Mouse (Mus musculus) midbrain, embryonic 11.5 days (tissue): ENCODE results near the gene Smtnl1. TPM values are rescaled to one million over a fixed set of nuclear protein-coding genes. Genes with fewer than 3 reads are reported as not detected.

ENCODE experiments used
- ATAC-seq: fragments of 200-750 bp; cut with Nextera tagmentation; 2 replicates; pipeline ENCODE4 v1.8.0; 2017; ENCODE audit warnings: moderate TSS enrichment, moderate library complexity; ENCODE audit not compliant: low FRiP score
- DNase-seq: peaks from one replicate; pipeline ENCODE4 v3.0.0; 2015; ENCODE audit warnings: low spot score; ENCODE audit errors: missing footprints
- H3K27ac ChIP-seq: fragments of 300-500 bp; sonication (generic); 2 replicates; pipeline ENCODE4 v1.5.1; 2014; ENCODE audit warnings: low read depth, low read length
- H3K27me3 ChIP-seq: fragments of 300-500 bp; sonication (generic); 2 replicates; pipeline ENCODE4 v1.6.1; 2014; ENCODE audit warnings: mild to moderate bottlenecking, low read length, moderate library complexity, mixed read lengths; ENCODE audit not compliant: control insufficient read depth, insufficient read depth
- H3K36me3 ChIP-seq: fragments of 300-500 bp; sonication (generic); 2 replicates; pipeline ENCODE4 v1.6.1; 2014; ENCODE audit warnings: mild to moderate bottlenecking, low read length, moderate library complexity, mixed read lengths; ENCODE audit not compliant: control insufficient read depth, insufficient read depth
- H3K4me1 ChIP-seq: fragments of 300-500 bp; sonication (generic); 2 replicates; pipeline ENCODE4 v1.6.1; 2014; ENCODE audit warnings: low read length; ENCODE audit not compliant: control insufficient read depth, insufficient read depth
- H3K4me2 ChIP-seq: fragments of 300-500 bp; sonication (generic); 2 replicates; pipeline ENCODE4 v1.6.1; 2014; ENCODE audit warnings: mild to moderate bottlenecking, moderate library complexity
- H3K4me3 ChIP-seq: fragments of 300-500 bp; sonication (generic); 2 replicates; pipeline ENCODE4 v1.5.1; 2014; ENCODE audit warnings: low read depth, low read length
- H3K9ac ChIP-seq: fragments of 300-500 bp; sonication (generic); 2 replicates; pipeline ENCODE4 v1.6.1; 2014; ENCODE audit warnings: low read length
- H3K9me3 ChIP-seq: fragments of 300-500 bp; sonication (generic); 2 replicates; pipeline ENCODE4 v1.6.1; 2016; ENCODE audit warnings: low read length; ENCODE audit not compliant: control insufficient read depth
- WGBS: fragments of 180-500 bp; shearing (Covaris S2); extraction: QIAGEN DNeasy Blood & Tissue Kit; methylation state at CpG from one replicate; pipeline ENCODE4 v1.1.7; 2014; 5-methylcytosine and 5-hydroxymethylcytosine counted together
- polyA plus RNA-seq: library from polyadenylated mRNA; unstranded; fragments of >200 nt; fragmentation: Nextera tagmentation; extraction: Ambion mirVana; gene quantifications from 2 replicates; pipeline ENCODE4 v1.2.1, GENCODE M21; 2014

The Smtnl1 gene
- polyA plus RNA-seq, 1 experiment from 2014 or later: not detected

DNA sequence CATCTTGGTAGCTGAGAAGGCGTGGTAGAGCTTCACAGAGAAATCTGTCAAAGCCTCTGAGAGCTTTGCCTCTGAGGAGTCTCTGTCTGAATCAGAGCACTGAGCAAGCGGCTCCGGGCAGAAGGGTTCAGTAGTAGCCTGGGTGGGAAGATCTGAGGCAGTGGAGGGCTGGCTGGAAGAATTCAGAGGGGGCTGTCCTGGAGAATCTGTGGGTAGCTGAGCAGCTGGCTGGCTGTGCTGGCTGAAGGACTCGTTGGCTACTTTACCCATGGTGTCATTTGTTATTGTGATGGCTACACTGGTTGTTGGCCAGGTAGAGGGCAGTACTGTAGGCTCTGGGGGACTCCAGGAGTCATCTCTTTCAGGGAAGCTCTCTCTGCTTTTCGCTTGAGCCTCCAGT is 49.3 kb downstream of the Smtnl1 start:
- ATAC-seq: no peak
- H3K27ac ChIP-seq: no peak overlapping the region
- no peak overlapping the region for H3K4me2 ChIP-seq
- H3K27me3 ChIP-seq: no peaks in the 10 kb centered on the region
- no peaks in the 10 kb centered on the region for H3K9me3 ChIP-seq
- WGBS: 91% methylated on average over 5 of the region's 5 CpGs
- H3K9ac ChIP-seq: no peak overlapping the region
- no peaks in the 10 kb centered on the region for H3K36me3 ChIP-seq
- peaks cover 9% of the 10 kb centered on the region for H3K4me1 ChIP-seq
- no peak for DNase-seq
- no peak overlapping the region for H3K4me3 ChIP-seq

DNA sequence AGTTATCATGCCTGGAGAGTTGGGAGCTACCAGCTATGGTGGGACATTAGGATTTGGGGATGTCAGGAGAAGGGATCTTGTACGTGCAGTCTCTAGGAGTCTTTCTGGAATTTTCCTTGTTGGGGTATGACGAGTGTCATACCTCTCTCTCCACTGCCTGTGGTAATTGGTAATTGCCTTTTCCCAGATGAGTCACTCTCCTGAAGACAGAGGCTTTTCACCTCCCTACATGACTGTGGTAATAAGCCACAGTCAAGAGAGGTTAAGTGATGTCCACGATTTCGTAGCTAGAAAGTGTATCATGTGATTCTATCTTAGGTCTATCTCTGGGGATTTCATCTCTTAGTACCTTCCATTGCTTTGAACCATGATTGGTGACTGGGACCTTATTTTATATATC is 50.0 kb downstream of the Smtnl1 start:
- no peak for DNase-seq
- 91% methylated on average over 4 of the region's 4 CpGs for WGBS

DNA sequence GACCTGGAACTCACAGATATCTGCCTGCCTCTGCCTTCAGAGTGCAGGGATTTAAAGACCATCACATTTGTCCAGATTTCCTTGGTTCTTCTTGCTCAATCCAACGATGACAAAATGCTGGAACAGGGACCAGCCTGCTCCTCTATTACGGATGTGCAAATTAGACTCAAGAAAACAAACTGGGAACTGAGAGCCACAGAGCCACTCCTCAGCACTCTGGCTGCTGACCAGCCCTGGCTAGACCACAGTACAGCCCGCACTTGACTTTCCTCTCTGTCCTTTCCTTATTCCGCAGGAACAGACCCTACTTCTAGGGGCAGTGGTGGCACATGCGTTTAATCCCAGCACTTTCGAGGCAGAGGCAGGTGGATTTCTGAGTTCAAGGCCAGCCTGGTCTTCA is 52.0 kb downstream of the Smtnl1 start:
- H3K4me3 ChIP-seq: no peak overlapping the region
- 80% methylated on average over 6 of the region's 6 CpGs for WGBS
- DNase-seq (no peak), ATAC-seq (no peak)
- no peaks in the 10 kb centered on the region for H3K9me3 ChIP-seq
- no peaks in the 10 kb centered on the region for H3K36me3 ChIP-seq
- no peaks in the 10 kb centered on the region for H3K27me3 ChIP-seq
- H3K9ac ChIP-seq: no peak overlapping the region
- peaks cover 9% of the 10 kb centered on the region for H3K4me1 ChIP-seq
- no peak overlapping the region for H3K27ac ChIP-seq
- H3K4me2 ChIP-seq: no peak overlapping the region

More for the DNA sequence above, 50.0 kb downstream of the Smtnl1 start:
- no peak overlapping the region for H3K9ac ChIP-seq
- H3K4me3 ChIP-seq: no peak overlapping the region
- no peaks in the 10 kb centered on the region for H3K9me3 ChIP-seq
- peaks cover 9% of the 10 kb centered on the region for H3K4me1 ChIP-seq
- H3K27me3 ChIP-seq: no peaks in the 10 kb centered on the region
- no peak overlapping the region for H3K4me2 ChIP-seq
- no peaks in the 10 kb centered on the region for H3K36me3 ChIP-seq
- no peak for ATAC-seq
- H3K27ac ChIP-seq: no peak overlapping the region

DNA sequence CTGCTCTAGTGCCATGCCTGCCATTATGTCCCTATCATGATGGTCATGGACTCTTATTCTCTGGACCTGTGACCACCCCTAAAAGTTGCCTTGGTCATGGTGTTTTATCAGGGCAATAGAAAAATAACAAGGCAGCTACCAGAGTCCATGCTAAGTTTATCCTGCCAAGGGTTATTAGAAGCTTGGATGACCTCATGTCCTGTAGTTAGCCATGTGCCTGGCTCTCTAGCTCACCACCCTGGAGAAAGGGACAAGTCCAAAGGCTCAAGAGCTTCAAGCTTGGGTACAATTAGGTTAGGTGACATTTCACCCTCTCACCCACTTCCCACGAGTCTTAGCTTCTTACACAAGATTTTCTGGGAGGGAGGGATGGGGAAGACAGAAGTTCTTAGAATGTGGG is 59.6 kb downstream of the Smtnl1 start:
- H3K9me3 ChIP-seq: no peaks in the 10 kb centered on the region

DNA sequence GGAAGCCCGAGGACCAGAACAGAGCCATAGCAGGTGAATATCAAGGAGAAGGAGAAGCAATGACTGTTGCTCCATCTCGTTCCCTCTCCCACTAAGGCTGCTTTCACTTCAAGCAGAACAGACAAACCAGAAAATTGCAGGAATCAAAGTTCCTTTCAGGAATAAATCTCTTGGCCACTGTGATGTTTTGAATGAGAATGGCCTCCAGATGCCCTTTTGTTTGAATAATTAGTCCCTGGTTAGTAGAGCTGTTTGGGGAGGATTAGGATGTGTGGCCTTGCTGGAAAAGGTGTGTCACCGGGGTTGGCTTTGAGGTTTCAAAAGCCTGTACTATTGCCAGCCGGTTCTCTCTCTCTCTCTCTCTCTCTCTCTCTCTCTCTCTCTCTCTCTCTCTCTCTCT is 60.2 kb downstream of the Smtnl1 start:
- Histone ChIP-seq H3K4me3 (no peak overlapping the region), H3K4me1 (no peaks in the 10 kb centered on the region), H3K27me3 (no peaks in the 10 kb centered on the region), H3K9ac (no peak overlapping the region), H3K9me3 (no peaks in the 10 kb centered on the region), H3K4me2 (no peak overlapping the region), H3K36me3 (no peaks in the 10 kb centered on the region), H3K27ac (no peak overlapping the region)
- ATAC-seq (no peak), DNase-seq (no peak)
- WGBS: 32% methylated on average over 4 of the region's 4 CpGs

More for the DNA sequence above, 59.6 kb downstream of the Smtnl1 start:
- ATAC-seq (no peak), DNase-seq (no peak)
- H3K36me3 ChIP-seq: no peaks in the 10 kb centered on the region
- H3K4me1 ChIP-seq: no peaks in the 10 kb centered on the region
- no peak overlapping the region for H3K4me3 ChIP-seq
- H3K9ac ChIP-seq: no peak overlapping the region
- H3K27me3 ChIP-seq: no peaks in the 10 kb centered on the region
- no peak overlapping the region for H3K27ac ChIP-seq
- 73% methylated on average over 1 of the region's 1 CpGs for WGBS
- H3K4me2 ChIP-seq: no peak overlapping the region

DNA sequence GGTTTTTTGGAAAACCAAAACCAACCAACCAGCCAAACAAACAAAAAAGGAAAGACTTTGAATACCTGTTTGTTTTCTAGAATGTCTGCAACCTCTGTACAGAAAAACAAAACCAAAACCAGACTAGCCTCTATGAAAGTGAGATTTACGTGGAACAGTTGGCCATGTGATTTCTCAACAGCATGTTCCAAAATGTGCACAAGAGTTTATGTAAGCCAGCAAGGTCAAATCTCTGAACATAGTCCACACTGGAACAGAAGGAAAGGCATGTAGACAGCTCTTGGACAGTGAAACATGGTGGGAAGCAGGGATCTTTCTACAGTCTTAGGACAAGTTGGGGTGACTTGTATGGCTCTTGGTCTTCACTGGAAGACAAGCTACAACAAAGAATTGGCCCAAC is 60.6 kb downstream of the Smtnl1 start:
- Histone ChIP-seq H3K9ac (no peak overlapping the region), H3K4me3 (no peak overlapping the region), H3K4me2 (no peak overlapping the region), H3K27me3 (no peaks in the 10 kb centered on the region), H3K9me3 (no peaks in the 10 kb centered on the region), H3K4me1 (no peaks in the 10 kb centered on the region), H3K36me3 (no peaks in the 10 kb centered on the region), H3K27ac (no peak overlapping the region)
- ATAC-seq (no peak), DNase-seq (no peak)
- WGBS: 88% methylated on average over 1 of the region's 1 CpGs

DNA sequence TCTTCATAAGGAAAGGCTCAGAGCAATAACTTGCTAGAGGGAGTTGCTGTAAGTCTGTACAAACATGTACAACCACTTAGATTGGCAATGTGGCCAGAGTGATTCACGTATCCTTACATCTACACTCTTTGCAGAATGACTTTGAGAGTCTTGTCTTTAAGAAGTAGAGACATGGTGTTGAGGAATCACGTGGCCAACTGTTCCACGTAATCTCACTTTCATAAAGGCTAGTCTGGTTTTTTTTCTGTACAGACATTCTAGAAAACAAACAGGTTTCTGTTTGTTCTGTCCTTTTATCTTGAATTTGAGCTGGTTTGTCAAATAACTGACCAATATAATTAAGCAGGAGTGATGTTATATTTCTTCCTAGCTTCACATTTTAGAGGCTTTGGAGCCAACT is 61.1 kb downstream of the Smtnl1 start:
- Histone ChIP-seq H3K9ac (no peak overlapping the region), H3K4me3 (no peak overlapping the region), H3K27me3 (no peaks in the 10 kb centered on the region), H3K4me1 (no peaks in the 10 kb centered on the region), H3K9me3 (no peaks in the 10 kb centered on the region), H3K4me2 (no peak overlapping the region), H3K36me3 (no peaks in the 10 kb centered on the region), H3K27ac (no peak overlapping the region)
- DNase-seq (no peak), ATAC-seq (no peak)
- 88% methylated on average over 3 of the region's 3 CpGs for WGBS

Other genes with a start within 250 kb of the Smtnl1 start
- 36.8 and 38.3 TPM in 2 replicates for gene Ctnnd1, start 171.9 kb downstream of the Smtnl1 start, polyA plus RNA-seq
- 0.19 and 0.41 TPM in 2 replicates for gene Btbd18, start 163.6 kb downstream of the Smtnl1 start, polyA plus RNA-seq
- 450 and 473 TPM in 2 replicates for gene Selenoh, start 151.9 kb downstream of the Smtnl1 start, polyA plus RNA-seq
- gene Gm28635, start 144.6 kb downstream of the Smtnl1 start, polyA plus RNA-seq: not detected in 2 replicates
- gene Med19, start 144.2 kb downstream of the Smtnl1 start, polyA plus RNA-seq: 70.7 and 73.2 TPM in 2 replicates
- 193 and 195 TPM in 2 replicates for gene Tmx2, start 143.5 kb downstream of the Smtnl1 start, polyA plus RNA-seq
- 22.4 and 23.9 TPM in 2 replicates for gene Zdhhc5, start 107.5 kb downstream of the Smtnl1 start, polyA plus RNA-seq
- gene Clp1, start 95.3 kb downstream of the Smtnl1 start, polyA plus RNA-seq: 54.4 and 57.0 TPM in 2 replicates
- gene Ypel4, start 88.6 kb downstream of the Smtnl1 start, polyA plus RNA-seq: 13.6 and 14.2 TPM in 2 replicates
- 4.5 and 6.5 TPM in 2 replicates for gene Gm19426, start 79.0 kb downstream of the Smtnl1 start, polyA plus RNA-seq
- gene Serping1, start 47.2 kb downstream of the Smtnl1 start, polyA plus RNA-seq: 37.0 and 39.2 TPM in 2 replicates
- gene Ube2l6, start 23.8 kb downstream of the Smtnl1 start, polyA plus RNA-seq: 39.4 and 39.5 TPM in 2 replicates
- gene Timm10, start 4.3 kb upstream of the Smtnl1 start, polyA plus RNA-seq: 38.1 and 43.1 TPM in 2 replicates
- gene Slc43a1, start 16.2 kb upstream of the Smtnl1 start, polyA plus RNA-seq: 16.3 and 18.6 TPM in 2 replicates
- 1.4 and 1.6 TPM in 2 replicates for gene Rtn4rl2, start 64.1 kb upstream of the Smtnl1 start, polyA plus RNA-seq
- 17.6 and 19.0 TPM in 2 replicates for gene Slc43a3, start 113.9 kb upstream of the Smtnl1 start, polyA plus RNA-seq
- gene Prg2, start 157.8 kb upstream of the Smtnl1 start, polyA plus RNA-seq: 0.22 and 0.52 TPM in 2 replicates
- gene Prg3, start 165.6 kb upstream of the Smtnl1 start, polyA plus RNA-seq: not detected in 2 replicates
- 345 and 352 TPM in 2 replicates for gene Ssrp1, start 214.6 kb upstream of the Smtnl1 start, polyA plus RNA-seq
- gene P2rx3, start 214.8 kb upstream of the Smtnl1 start, polyA plus RNA-seq: 2.8 and 3.0 TPM in 2 replicates
- gene Tnks1bp1, start 225.4 kb upstream of the Smtnl1 start, polyA plus RNA-seq: 8.1 and 9.6 TPM in 2 replicates